Mouse (Mus musculus): ENCODE results near the gene Runx1.
A peak's percentile ranks its signal among the peaks of the same experiment; 100 is the strongest.

GRCm38 (mm10) chr16:92675677-92676076 is 150.3 kb downstream of the Runx1 start:
- TF ChIP-seq MYOD1 (IDR thresholded peaks at IDR 0.05; ENCODE audit: control insufficient read depth in 1 of 3, insufficient read length in 2 of 3, low read depth in 2 of 3): no peak
- TF ChIP-seq POLR2A (IDR thresholded peaks at IDR 0.05; ENCODE audit: insufficient read length, low read depth): peak; percentile 15
- TF ChIP-seq SRF (IDR thresholded peaks at IDR 0.05; ENCODE audit: control insufficient read depth, insufficient read length, low read depth): no peak
- no peak for TF ChIP-seq E2F4 (IDR thresholded peaks at IDR 0.05; ENCODE audit: insufficient read depth)
- TF ChIP-seq TCF3 (IDR thresholded peaks at IDR 0.05; ENCODE audit: insufficient read length, low read depth): no peak
- no peak for TF ChIP-seq CEBPB (IDR thresholded peaks at IDR 0.05; ENCODE audit: insufficient read depth, poor library complexity, severe bottlenecking)

Data from myocyte (in vitro differentiated cells).